Mouse (Mus musculus) spleen, postnatal 10 days (tissue): ENCODE measurements around the gene Gm10153.
"Not testable (repeated sequence)": the region's sequence is repeated elsewhere in the genome, so short reads cannot be mapped to it uniquely, and the experiment has no call there.

Experiments
- DNase-seq, 2 experiments: peaks; one replicate each; pipeline ENCODE4 v3.0.0; 2021 to 2022; ENCODE audit warnings: low spot score in 2 of 2

The Gm10153 gene

DNA sequence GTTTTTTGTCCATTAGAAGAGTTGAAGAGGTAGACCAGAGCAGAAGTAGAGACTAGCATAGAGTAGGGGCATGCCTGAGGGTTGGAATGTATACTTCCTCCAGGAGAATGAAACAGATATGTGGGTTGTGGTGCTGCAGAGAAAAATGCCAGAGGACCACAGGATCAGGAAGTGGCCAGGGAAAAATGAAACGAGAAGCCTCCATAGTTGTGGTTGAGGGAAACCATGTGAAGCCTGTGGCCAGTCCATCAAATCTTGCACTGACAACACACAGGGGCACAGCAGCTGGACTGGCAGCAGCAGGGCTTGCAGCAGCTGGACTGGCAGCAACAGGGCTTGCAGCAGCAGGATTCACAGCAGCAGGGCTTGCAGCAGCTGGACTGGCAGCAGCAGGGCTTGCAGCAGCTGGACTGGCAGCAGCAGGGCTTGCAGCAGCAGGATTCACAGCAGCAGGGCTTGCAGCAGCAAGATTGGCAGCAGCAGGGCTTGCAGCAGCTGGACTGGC, 46.6 kb downstream of the Gm10153 start:
- DNase-seq = not testable (repeated sequence)

DNA sequence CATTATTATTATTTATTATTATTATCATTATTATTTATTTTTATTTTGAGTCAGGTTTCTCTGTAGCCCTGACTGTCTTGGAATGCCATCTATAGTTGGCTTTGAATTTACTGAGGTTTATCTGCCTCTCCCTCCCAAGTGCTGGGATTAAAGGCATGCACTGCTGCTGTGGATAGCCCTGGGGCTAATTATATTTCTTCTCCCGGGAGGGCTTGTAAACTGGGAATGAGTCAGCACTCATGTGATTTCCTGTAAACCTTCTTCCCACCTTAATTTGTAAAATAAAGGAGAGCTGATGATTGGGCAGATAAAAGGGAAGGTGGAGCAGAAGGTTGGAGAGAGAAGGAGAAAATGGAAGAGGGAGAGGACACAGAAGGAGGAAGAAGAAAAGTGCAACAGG, 49.5 kb downstream of the Gm10153 start:
- no peak for DNase-seq
